Mouse (Mus musculus) thymus, adult 2 months (tissue): ENCODE results near the gene Pigyl. TPM values are rescaled to one million over a fixed set of nuclear protein-coding genes. Genes with fewer than 3 reads are reported as not detected.

Source experiments
- DNase-seq: peaks from one replicate; pipeline ENCODE4 v3.0.0; 2021
- H3K27ac ChIP-seq: fragments of 200-500 bp; 2 replicates; pipeline ENCODE4 v1.5.1; 2012; ENCODE audit warnings: low read length, control low read depth; ENCODE audit not compliant: control insufficient read depth, insufficient read depth
- H3K27me3 ChIP-seq: fragments of 200-500 bp; 2 replicates; pipeline ENCODE4 v1.6.1; 2012; ENCODE audit warnings: mild to moderate bottlenecking, low read length, moderate library complexity, mixed read lengths; ENCODE audit not compliant: control insufficient read depth, insufficient read depth
- H3K36me3 ChIP-seq: fragments of 200-500 bp; 2 replicates; pipeline ENCODE4 v1.6.1; 2012; ENCODE audit warnings: mild to moderate bottlenecking, low read length, moderate library complexity; ENCODE audit not compliant: control insufficient read depth, insufficient read depth
- H3K4me1 ChIP-seq: fragments of 200-500 bp; replicated peaks from 2 replicates; pipeline ENCODE4 v1.6.1; 2012; ENCODE audit warnings: low read length; ENCODE audit not compliant: control insufficient read depth, insufficient read depth
- H3K4me3 ChIP-seq: fragments of 200-500 bp; 2 replicates; pipeline ENCODE4 v1.5.1; 2012; ENCODE audit warnings: mild to moderate bottlenecking, low read length, control low read depth, moderate library complexity; ENCODE audit not compliant: control insufficient read depth, insufficient read depth
- CTCF ChIP-seq: fragments of 200-500 bp; IDR thresholded peaks from 2 replicates; pipeline ENCODE4 v1.5.1; 2012; ENCODE audit warnings: mild to moderate bottlenecking, control low read depth, low read length, moderate library complexity, borderline replicate concordance; ENCODE audit not compliant: control insufficient read depth, poor library complexity, insufficient read depth; ENCODE audit errors: extremely low read depth
- POLR2A ChIP-seq: fragments of 200-500 bp; IDR thresholded peaks from 2 replicates; pipeline ENCODE4 v1.6.1; 2012; ENCODE audit warnings: mild to moderate bottlenecking, low read length, control low read depth, moderate library complexity; ENCODE audit not compliant: control insufficient read depth, poor library complexity, insufficient read depth; ENCODE audit errors: extremely low read depth
- WGBS: fragments of 180-500 bp; shearing (Covaris S2); methylation state at CpG from one replicate; pipeline ENCODE4 v1.1.7; 2018; 5-methylcytosine and 5-hydroxymethylcytosine counted together
- polyA plus RNA-seq: library from polyadenylated mRNA; depleted of rRNA; stranded (reverse); fragments of >200 nt; gene quantifications from 2 replicates; pipeline ENCODE4 v1.2.3, GENCODE M21; 2012

Pigyl gene
- polyA plus RNA-seq, 1 experiment, result 83.0 TPM

GRCm38 (mm10) chr9:22164711-22165668, 8.3 kb downstream of the Pigyl start:
- TF ChIP-seq CTCF (no peak), POLR2A (no peak)
- Histone ChIP-seq H3K27me3 (no peaks in the 10 kb centered on the region), H3K36me3 (no peaks in the 10 kb centered on the region), H3K4me3 (peak overlapping the region; percentile 50), H3K27ac (no peak overlapping the region), H3K4me1 (no peaks in the 10 kb centered on the region; the same call in 1 of the 2 replicates)
- WGBS, result 5% methylated on average over 53 of the region's 54 CpGs
- peak; percentile 44 for DNase-seq

- Histone ChIP-seq H3K27me3 (no peaks in the 10 kb centered on the region), H3K36me3 (no peaks in the 10 kb centered on the region), H3K4me3 (no peak overlapping the region), H3K4me1 (no peaks in the 10 kb centered on the region; the same call in 1 of the 2 replicates), H3K27ac (no peak overlapping the region)
- WGBS, result 58% methylated on average over 6 of the region's 6 CpGs
- no peak for DNase-seq
- no peak for TF ChIP-seq CTCF
- TF ChIP-seq POLR2A, result no peak
Measured at GRCm38 (mm10) chr9:22165964-22166363, 9.3 kb downstream of the Pigyl start.

GRCm38 (mm10) chr9:22166686-22167085, 10.0 kb downstream of the Pigyl start:
- Histone ChIP-seq H3K27me3 (no peaks in the 10 kb centered on the region), H3K4me1 (no peaks in the 10 kb centered on the region; the same call in 1 of the 2 replicates), H3K4me3 (no peak overlapping the region), H3K27ac (no peak overlapping the region), H3K36me3 (no peaks in the 10 kb centered on the region)
- DNase-seq, result no peak
- TF ChIP-seq CTCF, result no peak
- TF ChIP-seq POLR2A, result no peak
- WGBS, result 95% methylated on average over 10 of the region's 10 CpGs

GRCm38 (mm10) chr9:22167751-22168150, 11.1 kb downstream of the Pigyl start:
- 98% methylated on average over 4 of the region's 4 CpGs for WGBS
- Histone ChIP-seq H3K36me3 (no peaks in the 10 kb centered on the region), H3K4me3 (no peak overlapping the region), H3K4me1 (no peaks in the 10 kb centered on the region; the same call in 1 of the 2 replicates), H3K27ac (no peak overlapping the region), H3K27me3 (no peaks in the 10 kb centered on the region)
- no peak for DNase-seq
- TF ChIP-seq POLR2A (no peak), CTCF (no peak)

- DNase-seq, result no peak
- Histone ChIP-seq H3K4me3 (no peak overlapping the region), H3K4me1 (no peaks in the 10 kb centered on the region; the same call in 1 of the 2 replicates), H3K36me3 (no peaks in the 10 kb centered on the region), H3K27ac (no peak overlapping the region), H3K27me3 (no peaks in the 10 kb centered on the region)
- WGBS, result 95% methylated on average over 11 of the region's 11 CpGs
- no peak for TF ChIP-seq POLR2A
- no peak for TF ChIP-seq CTCF
Measured at GRCm38 (mm10) chr9:22169327-22169726, 12.7 kb downstream of the Pigyl start.

GRCm38 (mm10) chr9:22172318-22172717, 15.7 kb downstream of the Pigyl start:
- no peak for TF ChIP-seq CTCF
- H3K36me3 ChIP-seq, result no peaks in the 10 kb centered on the region
- H3K4me3 ChIP-seq, result no peak overlapping the region
- H3K4me1 ChIP-seq, result no peaks in the 10 kb centered on the region
- H3K27ac ChIP-seq, result no peak overlapping the region
- no peaks in the 10 kb centered on the region for H3K27me3 ChIP-seq
- DNase-seq, result no peak
- WGBS, result 89% methylated on average over 4 of the region's 4 CpGs
